Mouse (Mus musculus): ENCODE results near the gene Nfe2l1.
"Not testable (repeated sequence)": the region's sequence is repeated elsewhere in the genome, so short reads cannot be mapped to it uniquely, and the experiment has no call there.

The Nfe2l1 gene

GRCm38 (mm10) chr11:96829813-96830538 is at the start of gene Nfe2l1:
Nfe2l1 (minus strand) TSS chr11:96829968.
- peak; percentile 99 to 100 for DNase-seq (ENCODE audit: low spot score in 2 of 2)

DNA sequence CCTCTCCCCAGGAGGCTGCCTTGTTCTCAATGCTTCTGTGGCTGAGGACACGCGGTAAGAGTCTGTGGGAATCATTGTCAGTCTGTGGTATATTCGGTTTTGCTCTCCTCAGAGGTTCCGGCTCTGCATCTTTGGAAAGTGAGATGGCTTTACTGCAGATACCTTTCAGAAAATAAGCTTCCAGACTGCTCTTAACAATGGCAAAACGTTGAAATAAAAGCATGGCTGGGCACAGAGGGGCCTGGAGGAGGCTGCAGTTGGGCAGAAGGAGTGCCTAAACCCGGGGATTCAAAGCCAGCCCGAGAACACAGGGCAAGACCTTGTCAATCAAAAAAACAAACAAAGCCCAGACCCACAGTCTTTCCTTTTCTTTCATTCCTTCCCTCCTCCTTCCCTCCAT is 49.6 kb upstream of the Nfe2l1 start:
- no peak for DNase-seq (ENCODE audit: low spot score in 2 of 2)

- no peak for DNase-seq (ENCODE audit: low spot score in 2 of 2)
Observed at GRCm38 (mm10) chr11:96878715-96879114, 48.9 kb upstream of the Nfe2l1 start.

GRCm38 (mm10) chr11:96877071-96877470 is 47.3 kb upstream of the Nfe2l1 start:
- no peak for DNase-seq (ENCODE audit: low spot score in 2 of 2)

GRCm38 (mm10) chr11:96876300-96877040 is 46.7 kb upstream of the Nfe2l1 start:
- DNase-seq (ENCODE audit: low spot score in 2 of 2) = no peak

- DNase-seq (ENCODE audit: low spot score in 2 of 2) = peak; percentile 12 to 27
Observed at GRCm38 (mm10) chr11:96875745-96876144, 46.0 kb upstream of the Nfe2l1 start.

GRCm38 (mm10) chr11:96875270-96875669 is 45.5 kb upstream of the Nfe2l1 start:
- no peak for DNase-seq (ENCODE audit: low spot score in 2 of 2)

- no peak for DNase-seq (ENCODE audit: low spot score in 2 of 2)
Observed at GRCm38 (mm10) chr11:96873601-96874140, 43.9 kb upstream of the Nfe2l1 start.

- no peak for DNase-seq (ENCODE audit: low spot score in 2 of 2)
Observed at GRCm38 (mm10) chr11:96872441-96873379, 42.9 kb upstream of the Nfe2l1 start.

DNA sequence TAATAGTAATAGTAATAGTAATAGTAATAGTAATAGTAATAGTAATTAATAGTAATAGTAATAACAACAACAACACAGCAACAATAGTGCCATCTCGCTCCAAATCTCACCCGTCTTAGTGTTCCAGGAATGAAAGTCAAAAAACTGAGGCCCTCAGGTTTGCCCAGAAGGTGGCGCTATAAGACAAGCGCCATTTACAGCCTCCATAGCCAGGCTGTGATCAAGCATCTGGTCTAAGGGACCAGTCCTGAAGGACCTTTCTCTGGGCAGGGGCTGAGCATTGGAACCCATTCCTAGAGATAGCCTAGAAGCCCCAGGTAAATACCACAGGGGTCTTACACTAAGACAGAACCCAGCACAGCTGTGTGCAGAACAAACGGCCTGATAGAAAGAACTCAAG is 37.4 kb upstream of the Nfe2l1 start:
- peak; percentile 19 to 28 for DNase-seq (ENCODE audit: low spot score in 2 of 2)

GRCm38 (mm10) chr11:96863206-96863995 is 33.6 kb upstream of the Nfe2l1 start:
- DNase-seq (ENCODE audit: low spot score in 2 of 2) = no peak

DNA sequence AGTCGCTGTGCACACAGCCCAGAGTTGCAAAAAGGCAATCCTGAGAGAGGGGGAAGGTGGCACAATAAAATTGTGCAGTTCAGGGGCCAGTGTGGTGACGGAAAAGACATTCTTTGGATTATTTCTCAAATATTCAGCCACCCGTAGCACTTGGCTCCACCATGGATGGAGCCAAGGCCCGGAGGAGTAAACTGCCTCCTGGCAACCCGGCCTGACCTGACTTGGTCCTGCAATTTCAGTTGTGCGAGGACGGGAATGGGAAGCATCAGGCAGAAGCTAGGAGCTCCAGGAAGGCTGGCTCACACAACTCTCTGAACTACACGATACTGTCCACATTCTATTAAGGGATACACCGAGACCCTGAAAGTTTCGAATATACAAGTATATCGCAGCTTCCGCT is 32.8 kb upstream of the Nfe2l1 start:
- DNase-seq (ENCODE audit: low spot score in 2 of 2) = no peak

GRCm38 (mm10) chr11:96861878-96862289 is 32.1 kb upstream of the Nfe2l1 start:
- peak; percentile 88 to 91 for DNase-seq (ENCODE audit: low spot score in 2 of 2)

DNA sequence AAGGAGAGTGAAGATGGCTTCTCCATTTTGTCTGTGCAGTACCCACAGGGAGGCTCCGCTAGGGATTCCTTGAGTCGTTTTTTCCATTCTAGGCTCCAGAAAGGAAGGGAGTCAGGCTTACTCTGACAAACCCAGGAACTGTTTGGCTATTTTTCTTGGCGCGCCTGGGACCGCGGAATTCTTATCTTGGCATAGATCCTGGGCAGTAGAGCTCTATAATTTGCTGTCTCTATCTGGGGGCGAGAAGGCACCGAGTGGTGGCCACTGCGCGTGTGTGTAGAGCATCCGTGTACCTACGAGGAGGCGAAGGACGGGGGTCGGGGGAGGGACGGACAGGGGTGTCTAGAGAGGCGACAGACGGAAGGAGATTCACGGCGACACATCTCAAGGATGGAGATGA is 31.7 kb upstream of the Nfe2l1 start:
- DNase-seq (ENCODE audit: low spot score in 2 of 2) = no peak

GRCm38 (mm10) chr11:96860564-96860963 is 30.8 kb upstream of the Nfe2l1 start:
- DNase-seq (ENCODE audit: low spot score in 2 of 2) = peak; percentile 51 to 64

DNA sequence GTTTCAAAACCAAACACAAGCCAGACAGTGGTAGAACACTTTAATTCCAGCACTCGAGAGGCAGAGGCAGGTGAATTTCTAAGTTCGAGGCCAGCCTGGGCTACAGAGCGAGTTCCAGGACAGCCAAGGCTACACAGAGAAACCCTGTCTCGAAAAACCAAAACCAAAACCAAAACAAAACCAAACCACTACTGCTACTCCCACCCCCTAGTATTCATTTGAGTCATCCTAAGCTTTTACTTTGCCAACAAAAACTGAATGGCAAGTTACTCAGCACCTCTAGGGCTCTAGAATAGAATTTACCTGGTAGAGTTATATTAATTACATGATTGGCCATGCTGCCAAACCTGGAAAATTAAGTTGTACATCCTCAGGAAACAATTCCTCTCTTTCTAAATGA is 29.9 kb upstream of the Nfe2l1 start:
- DNase-seq (ENCODE audit: low spot score in 2 of 2) = no peak

GRCm38 (mm10) chr11:96857446-96857845 is 27.7 kb upstream of the Nfe2l1 start:
- no peak for DNase-seq (ENCODE audit: low spot score in 2 of 2)

GRCm38 (mm10) chr11:96849681-96850467 is 20.1 kb upstream of the Nfe2l1 start, which contains the start of gene Copz2:
Copz2 (plus strand) TSS chr11:96849870.
- DNase-seq (ENCODE audit: low spot score in 2 of 2) = no peak

GRCm38 (mm10) chr11:96849145-96849544 is 19.4 kb upstream of the Nfe2l1 start:
- DNase-seq (ENCODE audit: low spot score in 2 of 2) = not testable (repeated sequence)

- DNase-seq (ENCODE audit: low spot score in 2 of 2) = no peak
Observed at GRCm38 (mm10) chr11:96848694-96849093, 18.9 kb upstream of the Nfe2l1 start.
